Mouse (Mus musculus): ENCODE measurements at regions not wholly inside any gene's neighbourhood (a gene's known extent, or its start where the extent isn't known, plus 50 kb on each side); places are given as distances from the start of the nearest gene placed in this dataset.
"Not testable (repeated sequence)": the region's sequence is repeated elsewhere in the genome, so short reads cannot be mapped to it uniquely, and the experiment has no call there.

DNA sequence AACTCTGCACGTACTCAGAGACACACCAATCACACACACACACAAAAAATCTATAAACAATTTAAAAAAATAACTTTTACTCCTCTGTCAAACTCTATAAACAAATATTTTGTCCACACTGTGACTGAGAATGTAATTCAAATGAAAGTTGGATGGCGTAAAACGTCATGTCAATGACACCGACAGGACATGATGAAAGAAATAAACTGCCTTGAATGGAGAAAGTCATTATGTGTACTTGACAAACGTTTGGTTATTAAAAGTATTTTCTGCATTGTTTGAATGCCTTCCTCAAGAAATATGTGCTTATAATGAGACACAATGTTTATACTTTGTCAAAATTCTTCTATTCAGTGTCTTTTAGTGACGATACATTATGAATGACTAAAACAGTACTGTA is 1171.6 kb upstream of the Pcdh20 start:
- no peak for ATAC-seq (ENCODE audit: low FRiP score)
- Histone ChIP-seq H3K4me1 (replicated peaks) (no peaks in the 10 kb centered on the region), H3K27ac (no peak overlapping the region), H3K27me3 (no peaks in the 10 kb centered on the region), H3K36me3 (no peaks in the 10 kb centered on the region), H3K9ac (no peak overlapping the region), H3K4me2 (no peak overlapping the region), H3K9me3 (no peaks in the 10 kb centered on the region), H3K4me3 (no peak overlapping the region)
- WGBS: 86% methylated on average over 6 of the region's 6 CpGs

DNA sequence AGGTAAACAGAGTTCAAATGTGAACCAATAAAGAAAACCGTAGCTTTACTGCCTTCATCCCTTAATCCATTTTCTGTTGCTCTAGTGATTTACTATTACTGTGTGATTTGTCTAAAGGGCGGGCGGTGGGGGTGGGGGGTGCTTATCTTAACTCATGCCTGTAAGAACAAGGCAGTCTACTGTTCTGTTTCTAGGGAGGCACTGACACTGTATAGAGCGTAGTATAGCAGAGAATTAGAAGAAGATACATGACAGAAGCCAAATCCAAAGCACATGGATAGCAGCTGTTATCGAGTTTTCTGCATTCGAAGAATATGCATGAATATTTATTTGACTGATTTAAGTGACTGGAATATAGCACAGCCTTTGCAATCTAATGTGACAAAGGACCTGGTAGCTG is 1168.1 kb upstream of the Pcdh20 start:
- no peak overlapping the region for H3K4me3 ChIP-seq
- no peaks in the 10 kb centered on the region for H3K9me3 ChIP-seq
- H3K4me1 ChIP-seq (replicated peaks): no peaks in the 10 kb centered on the region
- no peak for ATAC-seq (ENCODE audit: low FRiP score)
- no peaks in the 10 kb centered on the region for H3K36me3 ChIP-seq
- no peak overlapping the region for H3K4me2 ChIP-seq
- 82% methylated on average over 6 of the region's 6 CpGs for whole genome bisulfite sequencing
- H3K27ac ChIP-seq: no peak overlapping the region
- H3K9ac ChIP-seq: no peak overlapping the region
- no peaks in the 10 kb centered on the region for H3K27me3 ChIP-seq

DNA sequence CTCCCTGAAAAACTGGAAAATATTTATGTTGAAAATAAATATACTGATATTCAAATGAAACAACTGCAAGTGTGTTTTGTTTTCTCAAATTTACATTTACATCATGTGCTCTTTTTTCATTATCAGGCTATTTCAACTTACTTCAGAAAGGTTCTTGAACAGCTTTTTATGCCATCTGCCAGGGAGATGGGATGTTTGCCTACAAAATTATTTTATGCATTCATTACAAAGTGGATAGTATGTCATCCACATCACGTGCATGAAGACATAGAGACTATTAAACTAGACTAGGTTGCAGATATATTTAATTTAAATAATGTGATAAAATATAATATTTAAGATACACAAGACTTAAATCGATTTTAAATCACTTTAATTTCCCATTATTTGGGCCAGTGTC is 1165.5 kb upstream of the Pcdh20 start:
- no peak overlapping the region for H3K9ac ChIP-seq
- H3K27ac ChIP-seq: no peak overlapping the region
- H3K4me3 ChIP-seq: no peak overlapping the region
- no peak for ATAC-seq (ENCODE audit: low FRiP score)
- WGBS: 63% methylated on average over 2 of the region's 2 CpGs
- no peak overlapping the region for H3K4me2 ChIP-seq
- no peaks in the 10 kb centered on the region for H3K36me3 ChIP-seq
- H3K4me1 ChIP-seq (replicated peaks): no peaks in the 10 kb centered on the region
- H3K9me3 ChIP-seq: no peaks in the 10 kb centered on the region
- no peaks in the 10 kb centered on the region for H3K27me3 ChIP-seq

DNA sequence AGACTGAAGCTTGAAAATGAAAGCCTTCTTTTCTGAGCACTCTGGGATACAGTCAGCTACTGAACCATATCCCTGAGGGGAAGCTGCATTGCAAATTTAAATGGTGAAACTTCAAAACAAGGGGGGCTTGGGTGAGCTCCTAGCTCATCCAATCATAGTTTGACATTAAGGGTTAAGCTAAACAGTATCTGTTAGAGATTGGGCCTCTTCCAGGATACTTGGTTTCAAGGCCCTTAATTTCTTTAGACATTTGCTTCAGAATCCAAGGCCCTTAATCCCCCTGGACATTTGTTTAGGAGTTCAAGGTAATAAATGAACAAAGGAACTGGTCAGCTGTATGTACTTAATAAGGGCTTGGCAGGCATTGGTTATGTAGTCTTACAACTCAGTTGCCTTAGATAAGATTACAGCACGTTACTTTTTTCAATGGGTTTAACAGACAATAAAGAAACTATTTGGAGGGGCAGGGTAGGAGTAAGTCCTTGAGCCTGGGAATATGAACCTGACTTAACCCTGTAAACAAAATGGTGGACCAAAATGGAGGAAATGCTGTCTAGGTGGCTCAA is 1163.4 kb upstream of the Pcdh20 start:
- ATAC-seq (ENCODE audit: low FRiP score): no peak
- 63% methylated on average over 1 of the region's 1 CpGs for WGBS
- no peak overlapping the region for H3K4me2 ChIP-seq

DNA sequence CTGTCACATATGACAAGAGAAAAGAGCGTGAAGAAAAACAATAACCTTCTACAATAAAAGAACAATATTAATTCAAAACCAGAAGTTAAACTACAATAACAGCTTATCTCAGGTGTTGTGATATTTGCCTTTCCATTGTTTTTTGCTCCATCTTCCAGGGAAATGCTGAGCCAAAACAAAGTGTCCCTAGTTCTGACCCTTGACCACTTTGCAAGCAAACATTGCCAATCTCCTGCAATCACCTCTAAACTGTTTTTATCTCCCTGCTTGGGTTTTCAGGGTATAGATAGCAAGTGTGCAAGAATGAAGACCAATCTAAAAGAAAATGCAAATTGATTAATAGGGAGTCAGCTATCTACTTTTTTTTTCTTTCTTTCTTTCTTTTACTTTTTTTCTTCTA is 1162.5 kb upstream of the Pcdh20 start:
- no peaks in the 10 kb centered on the region for H3K36me3 ChIP-seq
- no peak overlapping the region for H3K27ac ChIP-seq
- no peak overlapping the region for H3K9ac ChIP-seq
- no peak overlapping the region for H3K4me3 ChIP-seq
- H3K4me2 ChIP-seq: no peak overlapping the region
- no peak for ATAC-seq (ENCODE audit: low FRiP score)
- H3K9me3 ChIP-seq: no peaks in the 10 kb centered on the region
- no peaks in the 10 kb centered on the region for H3K27me3 ChIP-seq
- no peaks in the 10 kb centered on the region for H3K4me1 ChIP-seq (replicated peaks)
- WGBS: 88% methylated on average over 1 of the region's 1 CpGs

More for the DNA sequence above, 1163.4 kb upstream of the Pcdh20 start:
- no peak overlapping the region for H3K9ac ChIP-seq
- no peaks in the 10 kb centered on the region for H3K4me1 ChIP-seq (replicated peaks)
- H3K27ac ChIP-seq: no peak overlapping the region
- no peak overlapping the region for H3K4me3 ChIP-seq
- no peaks in the 10 kb centered on the region for H3K36me3 ChIP-seq
- no peaks in the 10 kb centered on the region for H3K9me3 ChIP-seq
- H3K27me3 ChIP-seq: no peaks in the 10 kb centered on the region

DNA sequence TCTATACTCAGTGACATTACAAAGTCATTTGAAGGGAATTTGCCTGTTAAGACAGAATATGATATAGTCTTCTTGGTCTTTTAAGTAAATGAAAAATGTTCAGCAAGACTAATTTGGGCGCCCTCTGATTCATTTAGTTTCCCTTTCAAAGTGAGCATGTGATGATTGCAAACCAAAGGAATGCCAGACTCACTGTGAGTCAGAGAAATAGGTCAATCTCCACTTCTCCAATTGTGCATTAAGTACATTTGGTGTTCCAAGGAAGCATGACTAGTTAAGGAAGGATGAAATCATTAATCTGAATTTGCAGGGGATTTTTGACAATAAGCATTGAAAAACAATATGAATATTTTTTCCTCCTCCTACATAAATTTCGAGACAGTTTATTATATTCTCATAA is 1139.5 kb upstream of the Pcdh20 start:
- no peaks in the 10 kb centered on the region for H3K9me3 ChIP-seq

DNA sequence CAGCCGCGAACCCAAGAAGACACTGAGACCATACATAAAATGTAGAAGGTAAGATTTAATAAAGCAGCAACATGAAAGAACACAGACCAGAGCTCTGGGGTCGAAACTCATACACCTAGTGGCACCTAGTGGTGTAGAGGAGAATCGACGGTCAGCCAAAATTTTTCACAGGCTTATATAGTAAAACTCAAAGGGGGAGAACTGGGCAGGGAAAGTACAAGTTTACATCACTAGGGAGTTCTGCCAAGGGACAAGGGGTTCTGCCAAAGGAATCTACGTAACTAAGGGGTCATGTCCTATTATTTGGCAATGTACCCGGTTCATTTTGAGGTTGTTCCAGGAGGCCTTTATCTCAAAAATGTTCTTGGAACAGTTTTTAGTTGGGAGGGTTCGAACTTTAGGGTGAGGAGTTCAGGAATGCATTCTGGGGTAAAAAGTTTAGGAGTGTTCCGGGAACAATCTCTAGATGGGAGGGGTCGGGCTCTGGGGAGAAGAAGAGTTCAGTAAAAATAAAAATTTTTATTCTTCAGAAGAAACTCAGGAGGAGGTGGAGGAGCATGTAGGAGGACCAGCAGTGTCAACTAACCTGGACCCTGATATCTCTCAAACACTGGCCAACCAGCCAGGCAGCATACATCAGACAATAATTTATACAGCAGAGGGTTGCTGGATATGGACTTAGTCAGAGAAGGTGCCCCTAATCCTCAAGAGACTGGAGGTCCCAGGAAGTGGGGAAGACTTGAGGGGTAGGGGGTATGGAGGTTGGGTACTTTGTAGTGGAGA is 1138.7 kb upstream of the Pcdh20 start:
- not testable (repeated sequence) for H3K9ac ChIP-seq; H3K4me2 ChIP-seq; H3K4me1 ChIP-seq (replicated peaks); H3K27me3 ChIP-seq; H3K9me3 ChIP-seq; H3K27ac ChIP-seq; H3K4me3 ChIP-seq; ATAC-seq (ENCODE audit: low FRiP score); H3K36me3 ChIP-seq
- WGBS: 53% methylated on average over 10 of the region's 10 CpGs

More for the DNA sequence above, 1139.5 kb upstream of the Pcdh20 start:
- WGBS: 75% methylated on average over 2 of the region's 2 CpGs
- ATAC-seq (ENCODE audit: low FRiP score): no peak
- no peak overlapping the region for H3K4me3 ChIP-seq
- no peak overlapping the region for H3K27ac ChIP-seq
- H3K4me1 ChIP-seq (replicated peaks): no peaks in the 10 kb centered on the region
- H3K27me3 ChIP-seq: no peaks in the 10 kb centered on the region
- no peak overlapping the region for H3K9ac ChIP-seq
- H3K36me3 ChIP-seq: no peaks in the 10 kb centered on the region
- H3K4me2 ChIP-seq: no peak overlapping the region

DNA sequence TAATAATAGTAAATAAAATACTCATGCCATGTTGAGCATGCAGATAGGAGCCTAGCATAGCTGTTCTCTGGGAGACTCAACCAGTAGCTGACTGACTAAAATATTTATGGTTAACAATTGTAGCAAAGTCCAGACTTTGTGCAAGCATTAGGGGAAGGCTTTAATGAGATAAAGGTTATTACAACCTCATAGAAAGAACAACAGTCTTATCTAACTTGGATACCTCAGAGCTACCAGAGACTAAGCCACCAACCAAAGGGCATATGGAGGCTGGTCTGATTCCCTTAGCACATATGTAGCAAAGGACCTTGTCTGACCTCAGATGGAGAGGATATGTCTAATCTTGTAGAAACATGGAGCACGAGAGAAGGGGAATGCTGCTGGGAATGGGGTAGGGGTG is 1136.4 kb upstream of the Pcdh20 start:
- Histone ChIP-seq H3K9me3 (no peaks in the 10 kb centered on the region), H3K36me3 (no peaks in the 10 kb centered on the region), H3K4me2 (no peak overlapping the region), H3K4me3 (no peak overlapping the region), H3K27me3 (no peaks in the 10 kb centered on the region), H3K9ac (no peak overlapping the region), H3K4me1 (replicated peaks) (no peaks in the 10 kb centered on the region), H3K27ac (no peak overlapping the region)
- WGBS: 88% methylated on average over 1 of the region's 1 CpGs
- ATAC-seq (ENCODE audit: low FRiP score): no peak

DNA sequence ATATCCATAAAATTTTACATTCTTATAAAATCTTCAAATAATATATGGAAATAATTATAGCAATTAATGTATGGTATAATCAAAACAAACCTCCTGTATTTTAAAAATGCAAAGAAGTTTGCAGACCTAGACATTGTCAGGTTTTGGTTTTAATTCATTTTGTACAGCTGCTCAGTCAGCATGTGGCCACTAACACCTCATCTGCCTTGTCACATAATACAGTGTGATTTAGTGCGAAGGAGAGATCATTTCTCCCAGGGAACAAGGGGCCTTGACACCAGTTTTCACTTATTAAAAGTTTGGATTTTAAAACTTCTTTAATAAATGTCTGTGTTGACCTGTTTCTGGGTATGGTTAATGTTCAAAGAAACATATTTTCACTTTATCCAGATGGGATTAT is 1126.6 kb upstream of the Pcdh20 start:
- H3K27me3 ChIP-seq: no peaks in the 10 kb centered on the region
- no peak overlapping the region for H3K4me3 ChIP-seq
- no peaks in the 10 kb centered on the region for H3K9me3 ChIP-seq
- WGBS: 72% methylated on average over 1 of the region's 1 CpGs
- no peaks in the 10 kb centered on the region for H3K4me1 ChIP-seq (replicated peaks)
- ATAC-seq (ENCODE audit: low FRiP score): no peak
- no peak overlapping the region for H3K9ac ChIP-seq
- no peak overlapping the region for H3K27ac ChIP-seq
- no peak overlapping the region for H3K4me2 ChIP-seq
- H3K36me3 ChIP-seq: no peaks in the 10 kb centered on the region

DNA sequence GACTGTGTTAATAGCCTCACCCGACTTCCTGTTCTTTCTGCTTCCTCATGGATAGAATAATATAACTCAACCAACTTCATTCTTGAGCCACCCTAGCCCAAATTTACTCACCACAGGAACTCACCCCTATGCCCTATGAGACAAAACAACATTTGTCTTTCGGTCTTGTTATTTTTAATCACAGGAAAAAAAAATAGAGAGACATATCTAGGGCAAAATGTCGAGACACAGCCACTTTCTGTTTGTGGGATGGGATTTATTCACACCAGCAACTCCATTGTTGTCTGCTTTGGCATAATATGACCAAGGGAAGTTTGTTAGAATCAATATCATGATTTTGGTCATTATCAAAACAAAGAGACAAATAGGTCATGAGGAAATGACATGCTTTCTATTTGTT is 1102.4 kb upstream of the Pcdh20 start:
- ATAC-seq (ENCODE audit: low FRiP score): no peak
- Histone ChIP-seq H3K36me3 (no peaks in the 10 kb centered on the region), H3K4me1 (replicated peaks) (no peaks in the 10 kb centered on the region), H3K9ac (no peak overlapping the region), H3K9me3 (no peaks in the 10 kb centered on the region), H3K4me2 (no peak overlapping the region), H3K27ac (no peak overlapping the region), H3K4me3 (no peak overlapping the region), H3K27me3 (no peaks in the 10 kb centered on the region)
- 76% methylated on average over 3 of the region's 3 CpGs for WGBS

DNA sequence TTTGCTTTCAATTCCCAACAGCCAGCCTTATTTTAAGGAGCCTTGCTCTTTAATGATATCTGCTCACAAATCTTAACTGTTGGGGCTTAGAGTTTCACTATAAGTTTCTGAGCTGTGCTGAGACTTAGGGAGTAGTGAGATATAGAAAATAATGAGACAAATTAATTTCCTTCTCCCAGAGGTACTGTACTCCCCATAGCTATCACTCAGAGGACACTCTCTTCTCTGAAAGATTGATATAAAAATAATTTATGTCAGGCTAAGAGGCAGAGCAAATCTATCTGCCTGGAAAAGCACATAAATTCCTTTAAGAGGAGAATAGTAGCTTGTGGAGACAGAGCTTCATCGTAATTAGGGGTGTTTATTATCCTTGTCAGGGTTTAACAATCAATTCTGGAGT is 1100.5 kb upstream of the Pcdh20 start:
- WGBS: 39% methylated on average over 1 of the region's 1 CpGs
- H3K36me3 ChIP-seq: no peaks in the 10 kb centered on the region
- no peak overlapping the region for H3K4me3 ChIP-seq
- H3K27ac ChIP-seq: no peak overlapping the region
- no peak overlapping the region for H3K4me2 ChIP-seq
- no peaks in the 10 kb centered on the region for H3K9me3 ChIP-seq
- no peaks in the 10 kb centered on the region for H3K4me1 ChIP-seq (replicated peaks)
- H3K27me3 ChIP-seq: no peaks in the 10 kb centered on the region
- ATAC-seq (ENCODE audit: low FRiP score): peak; percentile 57; the same call in 1 of the 2 replicates
- H3K9ac ChIP-seq: no peak overlapping the region

DNA sequence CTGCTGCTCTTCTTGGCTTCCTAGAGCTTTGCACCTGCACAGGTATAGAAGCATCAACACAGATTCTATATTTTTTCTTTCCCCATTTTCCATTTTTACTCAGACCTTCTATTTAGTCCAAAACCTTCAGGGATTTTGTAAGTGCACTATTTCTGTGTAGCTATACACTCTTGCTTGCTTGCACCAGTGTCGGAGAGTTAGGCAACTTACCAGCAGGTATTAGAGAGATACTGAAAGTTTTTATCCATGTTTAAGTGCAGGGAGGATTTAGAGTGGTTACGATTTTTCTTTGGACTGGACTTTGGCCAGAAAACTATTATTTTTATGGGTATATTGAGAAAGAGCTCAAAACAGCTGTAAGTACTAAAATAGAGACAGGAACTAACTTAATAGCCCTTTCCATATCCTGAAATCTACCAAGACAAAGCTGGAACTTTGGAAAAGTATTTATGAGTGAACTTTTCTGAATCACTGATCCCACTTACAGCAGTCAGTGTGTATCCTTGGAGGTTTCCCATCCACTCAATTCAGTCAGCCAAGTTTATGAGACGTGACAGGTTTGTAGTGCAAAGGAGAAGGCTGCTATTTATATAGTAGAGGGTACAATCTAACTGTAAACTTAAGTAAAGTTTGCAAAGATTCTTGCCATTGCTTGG is 1088.8 kb upstream of the Pcdh20 start:
- Histone ChIP-seq H3K4me2 (no peak overlapping the region), H3K27ac (no peak overlapping the region), H3K27me3 (no peaks in the 10 kb centered on the region), H3K4me1 (replicated peaks) (no peaks in the 10 kb centered on the region), H3K9ac (no peak overlapping the region), H3K36me3 (no peaks in the 10 kb centered on the region), H3K9me3 (no peaks in the 10 kb centered on the region), H3K4me3 (no peak overlapping the region)
- WGBS: 87% methylated on average over 3 of the region's 3 CpGs
- ATAC-seq (ENCODE audit: low FRiP score): no peak

DNA sequence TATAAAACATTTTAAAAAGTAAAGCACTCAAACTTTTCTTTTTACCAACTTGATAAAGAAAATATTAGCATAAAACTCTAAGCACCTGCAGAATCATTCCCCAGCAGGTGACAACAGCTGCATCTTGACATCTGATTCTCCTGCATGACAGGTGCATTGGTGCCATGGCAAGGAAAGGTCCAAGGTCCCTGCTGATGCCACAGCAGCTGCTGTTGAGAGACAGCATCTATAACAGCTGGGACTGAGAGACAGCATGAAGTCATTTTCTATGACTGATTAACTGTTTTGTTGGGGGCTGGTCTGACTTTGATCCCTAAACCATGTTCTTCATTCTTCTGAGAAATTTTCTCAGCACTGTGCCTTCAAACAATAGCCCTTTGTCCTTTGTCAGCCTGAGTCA is 1086.1 kb upstream of the Pcdh20 start:
- ATAC-seq (ENCODE audit: low FRiP score): no peak
- Histone ChIP-seq H3K9ac (no peak overlapping the region), H3K27ac (no peak overlapping the region), H3K27me3 (no peaks in the 10 kb centered on the region), H3K4me3 (no peak overlapping the region), H3K4me1 (replicated peaks) (no peaks in the 10 kb centered on the region), H3K4me2 (no peak overlapping the region), H3K36me3 (no peaks in the 10 kb centered on the region), H3K9me3 (no peaks in the 10 kb centered on the region)
